Mouse (Mus musculus): ENCODE data around the gene Tssk6.

The Tssk6 gene

DNA sequence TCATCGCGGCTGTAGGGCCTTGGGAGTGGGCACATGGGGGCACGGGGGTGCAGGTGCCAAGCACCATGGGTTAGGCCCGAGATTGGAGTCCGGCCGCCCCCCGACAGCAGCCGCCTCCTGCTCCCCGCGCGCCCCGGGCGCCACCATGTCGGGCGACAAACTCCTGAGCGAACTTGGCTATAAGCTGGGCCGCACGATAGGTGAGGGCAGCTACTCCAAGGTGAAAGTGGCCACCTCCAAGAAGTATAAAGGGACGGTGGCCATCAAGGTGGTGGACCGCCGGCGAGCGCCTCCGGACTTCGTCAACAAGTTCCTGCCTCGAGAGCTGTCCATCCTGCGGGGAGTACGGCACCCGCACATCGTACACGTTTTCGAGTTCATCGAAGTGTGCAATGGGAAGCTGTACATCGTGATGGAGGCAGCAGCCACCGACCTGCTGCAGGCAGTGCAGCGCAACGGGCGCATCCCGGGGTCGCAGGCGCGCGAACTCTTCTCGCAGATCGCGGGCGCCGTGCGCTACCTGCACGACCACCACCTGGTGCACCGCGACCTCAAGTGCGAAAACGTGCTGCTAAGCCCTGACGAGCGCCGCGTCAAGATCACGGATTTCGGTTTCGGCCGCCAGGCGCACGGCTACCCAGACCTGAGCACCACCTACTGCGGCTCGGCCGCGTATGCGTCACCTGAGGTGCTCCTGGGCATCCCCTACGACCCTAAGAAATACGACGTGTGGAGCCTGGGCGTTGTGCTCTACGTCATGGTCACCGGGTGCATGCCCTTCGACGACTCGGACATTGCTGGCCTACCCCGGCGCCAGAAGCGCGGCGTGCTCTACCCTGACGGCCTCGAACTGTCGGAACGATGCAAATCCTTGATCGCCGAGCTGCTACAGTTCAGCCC lies at the start of gene Tssk6, which contains the start of the genes Ndufa13 and Yjefn3:
Gene Tssk6 (plus strand): TSS at position 22 of the 900 bp plus-strand sequence.
Gene Ndufa13 (minus strand): TSS at position 396 of the 900 bp plus-strand sequence.
Gene Yjefn3 (minus strand): TSS at position 550 of the 900 bp plus-strand sequence.
- no peak for DNase-seq (ENCODE audit: low spot score in 2 of 2)

- DNase-seq (ENCODE audit: low spot score in 2 of 2), result no peak
Observed at GRCm38 (mm10) chr8:69853869-69854268, 48.1 kb upstream of the Tssk6 start.

DNA sequence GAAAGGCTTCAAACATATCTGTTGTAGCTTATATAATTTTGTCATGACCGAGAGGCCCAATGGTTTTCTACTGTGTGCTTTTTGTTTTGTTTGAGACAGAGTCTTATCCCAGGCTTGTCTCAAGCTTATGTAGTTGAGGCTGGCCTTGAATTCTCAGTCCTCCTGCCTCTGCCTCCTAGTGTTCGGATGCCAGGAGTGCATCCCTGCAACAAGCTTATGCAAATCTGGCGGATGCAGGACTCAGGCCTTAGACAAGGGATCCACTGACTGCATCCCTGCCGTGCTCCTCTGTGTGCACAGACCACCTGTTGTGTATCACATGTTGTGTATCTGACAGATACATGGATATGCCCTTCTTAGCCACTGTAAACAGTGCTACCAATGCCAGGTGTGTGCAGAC lies 41.2 kb upstream of the Tssk6 start:
- no peak for DNase-seq (ENCODE audit: low spot score in 2 of 2)

- no peak for DNase-seq (ENCODE audit: low spot score in 2 of 2)
Observed at GRCm38 (mm10) chr8:69861251-69861650, 40.7 kb upstream of the Tssk6 start.

DNA sequence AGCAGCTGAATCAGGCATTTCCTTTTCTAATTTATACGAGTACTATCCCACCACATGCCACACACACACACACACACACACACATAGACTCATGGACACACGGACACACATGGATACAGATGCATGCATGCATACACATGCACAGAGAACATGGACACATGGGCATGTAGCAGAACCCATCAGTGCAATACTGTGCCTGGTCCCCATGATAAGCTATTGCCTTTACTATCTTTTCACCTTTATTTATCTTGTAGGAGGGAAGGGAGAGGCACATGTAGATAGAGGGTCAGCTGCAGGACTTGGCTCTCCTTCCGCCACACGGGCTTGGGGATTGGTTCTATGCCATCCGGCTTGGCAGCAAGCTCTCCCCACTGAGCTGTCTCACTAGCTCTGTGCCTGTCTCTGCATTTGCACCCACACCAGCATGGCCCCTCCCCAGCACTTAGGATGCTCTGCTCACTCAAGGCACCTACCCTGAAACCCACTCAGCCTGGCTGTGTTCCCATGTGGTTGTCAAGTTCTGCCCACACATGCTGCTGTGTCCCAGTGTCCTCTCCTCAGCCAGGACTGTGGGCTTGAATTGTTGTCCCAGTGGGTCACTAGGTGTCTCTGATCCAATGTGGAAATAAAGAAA lies 38.5 kb upstream of the Tssk6 start:
- DNase-seq (ENCODE audit: low spot score in 2 of 2), result no peak

DNA sequence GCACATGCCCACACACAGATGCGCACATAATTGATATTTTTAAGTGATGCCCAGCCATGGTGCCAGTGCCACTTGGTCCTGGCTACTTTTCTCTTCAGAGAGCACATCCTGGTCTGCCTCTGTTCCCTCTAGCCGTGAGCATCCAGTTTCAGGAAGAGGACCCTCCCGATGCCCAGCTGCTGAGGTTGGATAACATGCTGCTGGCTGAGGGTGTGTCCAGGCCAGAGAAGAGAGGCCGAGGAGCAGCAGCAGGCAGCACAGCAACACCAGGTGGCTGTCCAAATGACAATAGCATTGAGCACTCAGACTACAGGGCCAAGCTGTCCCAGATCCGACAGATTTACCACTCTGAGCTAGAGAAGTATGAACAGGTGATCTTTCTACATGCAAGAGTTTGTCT lies 37.8 kb upstream of the Tssk6 start:
- no peak for DNase-seq (ENCODE audit: low spot score in 2 of 2)

DNA sequence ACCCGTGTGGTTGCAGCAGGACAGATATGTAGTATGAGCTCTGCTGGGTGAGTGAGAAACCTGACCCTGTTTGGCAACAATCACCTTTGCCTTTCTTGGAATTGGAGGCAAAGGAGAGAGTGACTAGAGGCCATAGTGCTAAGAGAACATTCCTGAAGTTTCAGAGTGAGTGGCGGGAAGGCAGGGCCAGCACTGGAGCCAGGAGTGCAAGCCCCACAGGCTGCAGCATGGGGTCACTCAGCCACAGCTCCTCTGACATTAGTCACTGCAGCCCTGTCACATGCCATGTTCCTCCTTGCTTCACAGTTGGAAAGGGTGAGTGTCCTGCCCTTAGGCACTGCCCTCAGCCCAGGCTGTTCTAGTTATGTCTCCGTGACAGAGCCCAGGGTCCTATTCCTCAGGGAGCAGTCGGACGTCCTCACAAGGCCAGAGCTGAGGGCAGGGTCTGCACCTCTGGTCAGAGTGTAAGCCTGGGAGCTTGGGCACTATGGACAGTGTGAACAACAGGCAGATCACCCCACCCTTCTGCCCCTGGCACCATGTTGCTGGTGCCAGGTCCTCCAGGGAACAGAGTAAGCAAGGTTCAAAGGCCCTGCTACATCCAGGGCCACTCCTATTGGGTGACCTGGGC lies 34.2 kb upstream of the Tssk6 start:
- no peak for DNase-seq (ENCODE audit: low spot score in 2 of 2)

DNA sequence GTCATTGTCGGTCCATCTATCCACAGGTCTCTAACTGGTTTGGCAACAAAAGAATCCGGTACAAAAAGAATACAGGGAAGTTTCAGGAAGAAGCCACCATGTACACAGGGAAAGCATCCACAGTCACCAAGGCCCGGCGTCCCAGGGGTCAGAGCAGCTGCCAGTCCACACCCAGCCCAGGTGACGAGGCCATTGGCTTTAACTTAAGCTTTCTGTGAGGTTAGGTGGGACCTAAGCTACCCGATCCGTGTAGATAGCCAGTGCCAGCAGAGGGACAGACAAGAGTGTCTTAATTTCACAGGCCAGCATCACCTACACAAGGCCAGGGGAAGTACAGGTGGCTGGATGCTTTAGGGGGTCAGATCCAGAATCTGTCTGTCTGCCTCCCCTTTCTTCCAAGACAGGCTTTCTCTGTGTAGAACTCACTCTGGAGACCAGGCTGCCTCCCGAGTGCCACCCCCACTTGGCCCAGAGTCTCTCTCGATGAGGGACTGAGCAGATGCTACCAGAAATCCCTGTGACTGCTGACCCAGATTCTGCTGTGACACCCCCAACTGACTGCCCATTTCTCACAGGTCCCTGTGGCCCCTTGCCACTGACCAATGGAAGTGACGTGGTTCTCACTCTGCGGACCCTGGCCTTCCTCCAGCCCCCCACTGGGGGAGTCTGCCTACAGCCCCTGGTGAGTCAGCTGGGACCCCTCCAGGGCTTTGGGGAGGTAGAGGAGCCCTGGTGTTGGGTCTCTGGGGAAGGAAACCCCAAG lies 31.8 kb upstream of the Tssk6 start:
- no peak for DNase-seq (ENCODE audit: low spot score in 2 of 2)

- no peak for DNase-seq (ENCODE audit: low spot score in 2 of 2)
Observed at GRCm38 (mm10) chr8:69870907-69871306, 31.1 kb upstream of the Tssk6 start.

DNA sequence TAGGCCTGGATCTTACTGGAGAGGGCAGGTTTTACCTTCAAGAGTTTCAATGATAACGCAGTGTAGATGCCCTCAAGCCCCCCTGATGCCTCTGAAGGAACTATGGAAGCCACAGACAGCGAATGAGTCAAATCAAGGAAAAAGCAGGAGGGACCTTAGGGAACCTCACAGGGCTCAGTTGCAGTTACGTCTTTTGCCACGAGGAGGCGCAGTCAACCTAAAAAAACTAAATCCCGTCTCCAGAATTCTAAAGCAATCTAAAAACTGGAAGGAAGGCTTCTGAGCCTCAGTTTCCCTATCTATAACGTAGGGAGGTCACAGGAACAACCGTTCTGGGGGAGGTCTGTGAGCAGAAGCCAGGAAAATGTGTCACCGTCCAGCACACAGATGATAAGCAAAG lies 27.8 kb upstream of the Tssk6 start:
- DNase-seq (ENCODE audit: low spot score in 2 of 2), result peak; percentile 48 to 69

DNA sequence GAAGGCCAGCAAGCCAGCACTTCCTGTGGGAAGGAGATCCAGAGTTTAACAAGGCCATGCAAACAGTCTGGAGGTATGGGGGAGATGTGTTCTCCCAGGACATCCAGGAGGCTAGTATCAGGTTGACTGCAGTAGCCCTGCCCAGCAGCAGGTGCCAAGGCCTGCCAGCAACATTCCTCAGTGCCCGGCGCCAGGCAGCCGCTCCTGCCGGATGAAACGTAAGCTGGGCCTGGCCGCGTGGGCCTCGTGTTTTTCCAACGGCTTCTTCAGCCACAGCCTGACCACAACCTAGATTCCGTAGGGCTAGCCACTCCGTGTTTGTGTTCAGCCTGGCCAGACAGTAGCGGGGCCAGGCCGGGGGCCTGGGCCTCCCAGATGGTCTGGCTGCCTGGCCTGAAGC lies 27.3 kb upstream of the Tssk6 start:
- DNase-seq (ENCODE audit: low spot score in 2 of 2), result no peak

- DNase-seq (ENCODE audit: low spot score in 2 of 2), result no peak
Observed at GRCm38 (mm10) chr8:69876097-69876496, 25.9 kb upstream of the Tssk6 start.

GRCm38 (mm10) chr8:69876967-69877366 lies 25.0 kb upstream of the Tssk6 start:
- no peak for DNase-seq (ENCODE audit: low spot score in 2 of 2)

DNA sequence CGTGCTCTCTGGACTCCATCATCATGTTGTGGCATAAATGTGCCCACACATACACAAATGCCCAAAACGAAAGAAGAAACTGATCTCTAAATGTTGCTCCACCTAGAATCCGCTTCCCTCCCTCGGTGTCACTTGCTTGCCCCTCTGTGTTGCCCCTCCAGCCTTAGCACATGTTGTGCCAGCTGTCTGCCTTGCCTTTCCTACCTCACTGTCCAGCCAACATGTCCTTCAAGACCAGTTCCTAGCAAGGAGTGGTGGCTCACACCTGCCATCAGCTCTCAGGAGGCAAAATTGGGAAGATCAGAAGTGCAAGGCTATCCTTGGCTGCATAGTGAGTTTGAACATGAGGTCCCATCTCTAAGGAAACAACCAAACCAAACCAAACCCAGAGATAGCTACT lies 24.6 kb upstream of the Tssk6 start:
- no peak for DNase-seq (ENCODE audit: low spot score in 2 of 2)

GRCm38 (mm10) chr8:69877992-69878391 lies 24.0 kb upstream of the Tssk6 start:
- DNase-seq (ENCODE audit: low spot score in 2 of 2), result no peak

DNA sequence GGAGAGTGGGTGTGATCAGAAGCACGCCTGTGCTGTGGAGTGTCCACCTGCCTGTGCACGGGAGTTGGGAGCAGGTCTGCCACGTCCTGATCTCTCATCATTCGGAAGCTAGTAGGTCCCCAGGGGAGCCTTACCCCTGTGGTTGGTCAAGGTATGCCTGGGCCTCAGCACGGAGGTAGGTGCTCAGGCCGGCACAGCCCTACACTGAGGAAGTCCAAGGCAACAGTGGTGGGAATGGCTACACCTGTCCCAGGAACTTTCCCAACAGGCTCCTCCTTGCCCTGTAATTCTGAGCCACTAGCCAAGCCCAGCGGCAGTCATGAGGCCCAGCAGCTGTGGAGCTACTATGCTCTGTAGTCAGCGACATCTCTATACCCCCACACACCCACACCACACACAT lies 22.3 kb upstream of the Tssk6 start:
- DNase-seq (ENCODE audit: low spot score in 2 of 2), result no peak

- no peak for DNase-seq (ENCODE audit: low spot score in 2 of 2)
Observed at GRCm38 (mm10) chr8:69880841-69881240, 21.1 kb upstream of the Tssk6 start.

GRCm38 (mm10) chr8:69881261-69881865 lies 20.6 kb upstream of the Tssk6 start:
- no peak for DNase-seq (ENCODE audit: low spot score in 2 of 2)

- DNase-seq (ENCODE audit: low spot score in 2 of 2), result peak; percentile 49 to 77
Observed at GRCm38 (mm10) chr8:69882021-69882756, 19.8 kb upstream of the Tssk6 start.

DNA sequence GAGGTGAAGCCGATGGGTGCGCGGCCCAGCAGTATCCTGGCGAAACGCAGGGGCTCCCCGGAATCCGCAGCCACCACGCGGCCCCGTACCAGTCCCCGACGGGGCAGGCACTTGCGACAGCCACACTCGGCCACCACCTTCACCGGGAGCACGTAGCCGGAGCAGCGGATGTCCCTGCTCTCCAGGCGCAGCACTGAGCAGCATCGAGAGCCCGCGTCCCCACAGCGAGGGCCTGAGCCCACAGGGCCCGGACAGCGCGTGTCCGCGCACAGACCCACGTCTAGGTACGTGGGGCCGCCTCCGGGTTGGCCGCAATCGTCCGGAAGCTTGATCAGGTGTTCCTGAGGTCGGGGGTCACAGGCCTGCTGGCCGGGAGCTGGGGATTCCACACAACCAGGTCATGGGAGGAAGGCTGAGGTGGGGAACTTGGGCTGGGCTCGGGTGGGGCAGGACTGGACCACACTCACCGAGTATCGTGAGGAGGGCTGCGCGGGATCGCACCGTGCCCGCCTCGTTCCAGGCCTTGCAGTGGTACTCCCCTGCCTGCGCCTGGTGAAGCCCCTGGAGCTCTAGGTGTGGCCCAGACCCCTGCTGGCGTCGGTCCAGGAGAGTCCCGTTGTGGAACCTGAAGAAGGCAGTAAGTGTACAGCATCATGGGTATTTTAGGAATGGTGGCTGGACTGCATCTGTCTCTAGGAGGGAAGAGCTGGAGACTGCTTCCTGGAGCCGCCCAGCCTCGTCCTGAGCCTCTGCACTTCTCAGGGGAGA lies 19.0 kb upstream of the Tssk6 start:
- no peak for DNase-seq (ENCODE audit: low spot score in 2 of 2)
